Comparison of ENCODE assay signal across 12 mouse cellular contexts in the genomic region with DNA sequence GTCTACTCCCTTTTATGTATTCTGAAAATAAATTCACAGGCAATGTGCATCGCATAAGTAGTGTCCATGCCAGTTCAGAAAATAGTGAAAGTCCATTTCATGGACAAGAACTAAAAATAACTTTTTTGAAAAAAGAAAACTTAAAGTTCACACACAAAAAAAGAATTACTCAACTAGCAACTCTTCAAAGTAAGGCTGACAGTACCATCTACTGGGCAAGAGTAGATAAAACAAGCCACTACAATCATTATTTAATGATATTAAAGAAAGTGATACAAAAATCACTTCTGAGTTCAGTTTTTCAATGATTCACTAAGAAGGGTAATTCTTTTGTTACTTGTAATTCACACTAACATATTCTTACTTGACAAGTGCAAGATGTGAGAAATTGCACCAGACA. TPM values are rescaled to one million over a fixed set of nuclear protein-coding genes. Genes with fewer than 3 reads are reported as not detected.
DNase-seq lines count a peak whose midpoint lies in the region; ATAC-seq and TF ChIP-seq lines count a peak whose summit lies in the region.
"Had no signal": no experiment of that assay in that cellular context is flagged by ENCODE, and none has a peak within 500 bp of the region (broad histone marks: within the 10 kb centered on the region; RNA-seq: fewer than 3 reads in every experiment).

No protein-coding gene starts in this region.

- dilution Hi-C loops in CH12.LX (cut with MboI; ENCODE audit: extremely low pct_ligation_motif_present, extremely low pct_unique_long_range_greater_than_20kb, low sequenced_read_pairs) = no loop called here

- no peaks in the 10 kb centered on the region for H3K4me1 ChIP-seq in kidney, postnatal 0 days (replicated peaks; ENCODE audit: insufficient read depth, low read length)
- peaks cover 6 to 23% of the 10 kb centered on the region in 2 experiments for H3K4me1 ChIP-seq in CH12.LX (ENCODE audit: control insufficient read depth in 1 of 2, insufficient read depth in 2 of 2)
- H3K4me1 ChIP-seq: hindbrain, embryonic 15.5 days; liver, embryonic 12.5 days had no signal

- in situ Hi-C loops in CH12.LX (cut with MboI; ENCODE audit: low pct_ligation_motif_present, low pct_unique_long_range_greater_than_20kb, low sequenced_read_pairs) = loop anchor here (10.0 kb wide), 1 partner anchor 671 kb away; no protein-coding TSS in a partner anchor

- DNase-seq in kidney, postnatal 0 days (ENCODE audit: low spot score) = peak; percentile 27
- no peak for DNase-seq in kidney, postnatal 14 days
- peak; percentile 36 for DNase-seq in A20 (ENCODE audit: low read depth, low spot score)
- DNase-seq in CH12.LX (ENCODE audit: extremely low read depth) = no peak
- no peak for DNase-seq in yolk sac, embryonic 10.5 days (ENCODE audit: low spot score)
- no peak for DNase-seq in left cerebral cortex, adult 8-10 months (ENCODE audit: low spot score in 2 of 2)
- DNase-seq: cerebellum, adult 2 months; heart, postnatal 10 days had no signal

- no peak for TF ChIP-seq EP300 in CH12.LX (IDR thresholded peaks at IDR 0.05; ENCODE audit: low read length)

- TF ChIP-seq RAD21 in CH12.LX (IDR thresholded peaks at IDR 0.05; ENCODE audit: low read depth, low read length) = peak; percentile 79

- WGBS in kidney, postnatal 0 days = 74% methylated on average over 1 of the region's 1 CpGs

- H3K4me3 ChIP-seq in kidney, postnatal 0 days (replicated peaks; ENCODE audit: low read depth, low read length) = no peak overlapping the region
- no peak overlapping the region for H3K4me3 ChIP-seq in CH12.LX (replicated peaks in 1 of 3; ENCODE audit: low read depth in 2 of 3, low read length in 2 of 3, poor library complexity in 1 of 3)
- H3K4me3 ChIP-seq: hindbrain, embryonic 15.5 days; liver, embryonic 12.5 days had no signal

- H3K4me2 ChIP-seq in kidney, postnatal 0 days (ENCODE audit: low read length) = no peak overlapping the region
- no peak overlapping the region for H3K4me2 ChIP-seq in CH12.LX (ENCODE audit: insufficient read depth, low read depth, poor library complexity, severe bottlenecking)
- H3K4me2 ChIP-seq: hindbrain, embryonic 15.5 days; liver, embryonic 12.5 days had no signal

- no peaks in the 10 kb centered on the region for H3K27me3 ChIP-seq in kidney, postnatal 0 days (ENCODE audit: insufficient read depth, low read length)
- H3K27me3 ChIP-seq in CH12.LX (replicated peaks) = no peaks in the 10 kb centered on the region
- H3K27me3 ChIP-seq: hindbrain, embryonic 15.5 days; liver, embryonic 12.5 days had no signal

- H3K9ac ChIP-seq in kidney, postnatal 0 days (ENCODE audit: low read depth, low read length) = no peak overlapping the region
- no peak overlapping the region for H3K9ac ChIP-seq in CH12.LX (ENCODE audit: insufficient read depth, low read depth)
- H3K9ac ChIP-seq: hindbrain, embryonic 15.5 days; liver, embryonic 12.5 days had no signal

- no peak overlapping the region for H3K27ac ChIP-seq in kidney, postnatal 0 days
- no peak overlapping the region for H3K27ac ChIP-seq in CH12.LX (ENCODE audit: insufficient read depth, low read depth)
- H3K27ac ChIP-seq: hindbrain, embryonic 15.5 days; liver, embryonic 12.5 days had no signal

- no peaks in the 10 kb centered on the region for H3K9me3 ChIP-seq in kidney, postnatal 0 days (replicated peaks; ENCODE audit: low read length)
- peaks cover 3% of the 10 kb centered on the region for H3K9me3 ChIP-seq in CH12.LX (replicated peaks; ENCODE audit: low read length)
- H3K9me3 ChIP-seq: hindbrain, embryonic 15.5 days; liver, embryonic 12.5 days had no signal

- TF ChIP-seq CTCF in kidney, postnatal 0 days (IDR thresholded peaks at IDR 0.05; ENCODE audit: low read depth) = peak; percentile 29; the same call in 1 of the 2 replicates
- peak in 1 of 2 experiments; percentile 55; a peak in 2 of 4 replicates for TF ChIP-seq CTCF in CH12.LX (conservative IDR thresholded peaks at IDR 0.05 in 1 of 2, IDR thresholded peaks at IDR 0.05 in 1 of 2; ENCODE audit: low read depth in 2 of 2, low read length in 2 of 2)

- H3K79me2 ChIP-seq in CH12.LX (replicated peaks; ENCODE audit: control insufficient read depth, extremely low read depth, insufficient read depth, poor library complexity, severe bottlenecking) = peaks cover 7% of the 10 kb centered on the region; the same call in 1 of the 2 replicates

- peaks cover 26% of the 10 kb centered on the region for H3K36me3 ChIP-seq in kidney, postnatal 0 days (ENCODE audit: insufficient read depth, low read length)
- peaks cover 20 to 68% of the 10 kb centered on the region in 2 experiments for H3K36me3 ChIP-seq in CH12.LX (replicated peaks in 1 of 2; ENCODE audit: control insufficient read depth in 1 of 2, insufficient read depth in 1 of 2, low read length in 1 of 2)

- no peak for ATAC-seq in kidney, postnatal 0 days (replicated peaks; ENCODE audit: low FRiP score, low read depth)
- ATAC-seq in megakaryocyte progenitor cell, adult 5-6 weeks (replicated peaks; ENCODE audit: poor library complexity) = peak; percentile 34; the same call in 1 of the 2 replicates
- ATAC-seq: liver, embryonic 12.5 days; midbrain, embryonic 16.5 days had no signal

- TF ChIP-seq POLR2A in CH12.LX (IDR thresholded peaks at IDR 0.05; ENCODE audit: low read depth, low read length) = no peak

TF ChIP-seq in CH12.LX, 34 proteins besides CTCF, POLR2A, EP300 and RAD21:
- TF ChIP-seq PAX5 (IDR thresholded peaks at IDR 0.05; ENCODE audit: low read length) = no peak
- TF ChIP-seq ZNF384 (IDR thresholded peaks at IDR 0.05; ENCODE audit: low read depth, low read length) = peak; percentile 63
- no peak for TF ChIP-seq NELFE (IDR thresholded peaks at IDR 0.05; ENCODE audit: low read depth, low read length)
- TF ChIP-seq MEF2A (IDR thresholded peaks at IDR 0.05; ENCODE audit: borderline replicate concordance, low read depth, low read length) = peak; percentile 42; the same call in 1 of the 2 replicates
- no peak for TF ChIP-seq ZKSCAN1 (IDR thresholded peaks at IDR 0.05; ENCODE audit: borderline replicate concordance, low read depth, low read length)
- no peak for TF ChIP-seq HCFC1 (IDR thresholded peaks at IDR 0.05; ENCODE audit: low read depth, low read length)
- no peak for TF ChIP-seq MAZ (IDR thresholded peaks at IDR 0.05; ENCODE audit: low read depth, low read length)
- no peak for TF ChIP-seq E2F4 (IDR thresholded peaks at IDR 0.05; ENCODE audit: insufficient replicate concordance, low read depth, low read length)
- no peak for TF ChIP-seq USF1 (IDR thresholded peaks at IDR 0.05; ENCODE audit: low read depth, low read length)
- peak; percentile 26; the same call in 1 of the 2 replicates for TF ChIP-seq SMC3 (IDR thresholded peaks at IDR 0.05; ENCODE audit: low read depth, low read length)
- TF ChIP-seq KAT2A (IDR thresholded peaks at IDR 0.05; ENCODE audit: insufficient replicate concordance, low read length) = no peak
- no peak for TF ChIP-seq JUN (IDR thresholded peaks at IDR 0.05; ENCODE audit: insufficient read depth, low read depth, low read length)
- no peak for TF ChIP-seq UBTF (IDR thresholded peaks at IDR 0.05; ENCODE audit: low read depth, low read length)
- no peak for TF ChIP-seq ETS1 (conservative IDR thresholded peaks at IDR 0.05; ENCODE audit: low read depth, low read length)
- TF ChIP-seq IRF4 (IDR thresholded peaks at IDR 0.05; ENCODE audit: low read depth, low read length) = no peak
- TF ChIP-seq BHLHE40 (IDR thresholded peaks at IDR 0.05; ENCODE audit: low read depth, low read length) = no peak
- no peak for TF ChIP-seq MYC (IDR thresholded peaks at IDR 0.05; ENCODE audit: low read depth, low read length)
- TF ChIP-seq SIN3A (IDR thresholded peaks at IDR 0.05; ENCODE audit: low read length) = no peak
- TF ChIP-seq CHD2 (IDR thresholded peaks at IDR 0.05; ENCODE audit: low read length) = no peak

RNA-seq across cellular contexts. Expression of gene L3mbtl3, which starts 29.9 kb away (rescaled TPM):
- polyA plus RNA-seq in kidney, postnatal 0 days (2015; fragmentation: Nextera tagmentation; extraction: Ambion mirVana) = 9.3 and 9.5 TPM in 2 replicates
- total RNA-seq in CH12.LX (2012; rRNA removed) = 11.8 and 12.7 TPM in 2 replicates
- 19.5 and 23.4 TPM in 2 replicates for total RNA-seq in CH12.LX (2014; rRNA removed)
- polyA plus RNA-seq in CH12.LX (2012; ENCODE audit: insufficient read length, low read depth) = 15.9 and 18.0 TPM in 2 replicates
- total RNA-seq in megakaryocyte progenitor cell, adult 5-6 weeks (2015) = 27.5 and 29.0 TPM in 2 replicates
- 24.3 and 26.8 TPM in 2 replicates for total RNA-seq in megakaryocyte progenitor cell, adult 5-6 weeks (2017)
- total RNA-seq in left cerebral cortex, adult 8-10 months (2022) = 10 to 100 TPM; 21.5 to 27.3 (median 23.3) TPM

Comparison
In these comparisons a context has a peak if more than half of its experiments do, and no peak if none do; other contexts are left out.
1. DNase-seq: peak in kidney, postnatal 0 days (single experiment) and A20 (single experiment); none in kidney, postnatal 14 days (single experiment), CH12.LX (single experiment), yolk sac, embryonic 10.5 days (single experiment) and left cerebral cortex, adult 8-10 months (0 of 2).